8 mouse cellular contexts compared by ENCODE assay signal in genomic region chr6:65144621-65145205, GRCm38 (mm10). TPM values are rescaled to one million over a fixed set of nuclear protein-coding genes. Genes with fewer than 3 reads are reported as not detected.
A peak's percentile ranks its signal among the peaks of the same experiment; 100 is the strongest.
DNase-seq lines count a peak whose midpoint lies in the region; ATAC-seq lines count a peak whose summit lies in the region.

Gene Hpgds (minus strand): TSS chr6:65144908.

- no peak within 1 kb of the TSS for H3K4me3 ChIP-seq in heart, embryonic 11.5 days (ENCODE audit: low read depth, low read length)
- H3K4me3 ChIP-seq in brown adipose tissue, adult 24 weeks (ENCODE audit: insufficient read depth, low read depth, low read length): peak within 1 kb of the TSS; percentile 41
- H3K4me3 ChIP-seq in midbrain, embryonic 16.5 days (ENCODE audit: low read depth, low read length): no peak within 1 kb of the TSS

- no peaks in the 10 kb centered on the region for H3K36me3 ChIP-seq in heart, embryonic 11.5 days (ENCODE audit: control insufficient read depth, insufficient read depth, low read length)
- H3K36me3 ChIP-seq in midbrain, embryonic 16.5 days (ENCODE audit: control insufficient read depth, insufficient read depth, low read length): no peaks in the 10 kb centered on the region

- peak; percentile 17 to 44 for DNase-seq in heart, adult 18-20 months
- peak; percentile 18 for DNase-seq in kidney, postnatal 10 days
- peak; percentile 23 to 34 for DNase-seq in thymus, postnatal 10 days (ENCODE audit: low spot score in 2 of 2)
- no peak for DNase-seq in gastrocnemius, adult 8-10 months (ENCODE audit: low spot score in 2 of 2)
- DNase-seq in layer of hippocampus, postnatal 25 days (ENCODE audit: extremely low spot score in 1 of 2, low spot score in 1 of 2): no peak

- no peak for ATAC-seq in heart, embryonic 11.5 days (replicated peaks; ENCODE audit: insufficient number of reproducible peaks, low FRiP score, low TSS enrichment)
- ATAC-seq in midbrain, embryonic 16.5 days: peak; percentile 54

- H3K27me3 ChIP-seq in heart, embryonic 11.5 days (ENCODE audit: control insufficient read depth, insufficient read depth, low read length): no peaks in the 10 kb centered on the region
- H3K27me3 ChIP-seq in midbrain, embryonic 16.5 days (ENCODE audit: control insufficient read depth, insufficient read depth, low read depth, low read length): no peaks in the 10 kb centered on the region

- H3K27ac ChIP-seq in heart, embryonic 11.5 days (ENCODE audit: low read depth, low read length): no peak within 1 kb of the TSS
- peak within 1 kb of the TSS; percentile 70 for H3K27ac ChIP-seq in brown adipose tissue, adult 24 weeks (replicated peaks; ENCODE audit: low read depth, low read length)
- H3K27ac ChIP-seq in midbrain, embryonic 16.5 days (ENCODE audit: low read length): no peak within 1 kb of the TSS

- H3K4me1 ChIP-seq in heart, embryonic 11.5 days (ENCODE audit: control insufficient read depth, insufficient read depth, low read length): no peaks in the 10 kb centered on the region
- no peaks in the 10 kb centered on the region for H3K4me1 ChIP-seq in brown adipose tissue, adult 24 weeks (ENCODE audit: control insufficient read depth, insufficient read depth, insufficient read length, low read length)
- H3K4me1 ChIP-seq in midbrain, embryonic 16.5 days (ENCODE audit: control insufficient read depth, insufficient read depth, low read length): peaks cover 7% of the 10 kb centered on the region; the same call in 1 of the 2 replicates

- no peaks in the 10 kb centered on the region for H3K9me3 ChIP-seq in heart, embryonic 11.5 days (replicated peaks; ENCODE audit: control insufficient read depth, low read length)
- H3K9me3 ChIP-seq in midbrain, embryonic 16.5 days (replicated peaks; ENCODE audit: control insufficient read depth, low read length, poor library complexity, severe bottlenecking): no peaks in the 10 kb centered on the region

- WGBS in heart, embryonic 11.5 days (ENCODE audit: insufficient replicate concordance): 66% methylated on average over 16 of the region's 16 CpGs
- WGBS in midbrain, embryonic 16.5 days: 23% methylated on average over 16 of the region's 16 CpGs

- H3K4me2 ChIP-seq in heart, embryonic 11.5 days: no peak within 1 kb of the TSS
- H3K4me2 ChIP-seq in midbrain, embryonic 16.5 days (ENCODE audit: low read length): peak within 1 kb of the TSS; percentile 36

- H3K9ac ChIP-seq in heart, embryonic 11.5 days (ENCODE audit: low read depth, low read length): no peak within 1 kb of the TSS
- no peak within 1 kb of the TSS for H3K9ac ChIP-seq in midbrain, embryonic 16.5 days (ENCODE audit: low read depth, low read length)

RNA-seq across cellular contexts. Expression of gene Hpgds, which starts in this region (rescaled TPM):
- 1 to 10 TPM in 1 of 2 experiments, under 1 TPM in 1; 0.60 to 1.3 TPM for total RNA-seq in heart, adult 18-20 months (2021)
- 1.1 and 1.3 TPM in 2 replicates for polyA plus RNA-seq in heart, embryonic 11.5 days (2014; fragmentation: Nextera tagmentation; extraction: Ambion mirVana)
- polyA plus RNA-seq in brown adipose tissue, adult 24 weeks (2012; ENCODE audit: insufficient read depth, insufficient read length, missing spikeins): 1.3 and 2.0 TPM in 2 replicates
- polyA plus RNA-seq in midbrain, embryonic 16.5 days (2015; fragmentation: Nextera tagmentation; extraction: Ambion mirVana): 3.2 and 3.7 TPM in 2 replicates
- total RNA-seq in gastrocnemius, adult 8-10 months (2022): 1 to 10 TPM in 1 of 4 experiments, under 1 TPM in 3; 0.07 to 1.3 (median 0.47) TPM
- total RNA-seq in layer of hippocampus, postnatal 25 days (2021): 1 to 10 TPM; 3.3 to 5.3 TPM

Comparison
In these comparisons a context has a peak if more than half of its experiments do, and no peak if none do; other contexts are left out.
1. DNase-seq: peak in heart, adult 18-20 months (2 of 2), kidney, postnatal 10 days (single experiment) and thymus, postnatal 10 days (2 of 2); none in gastrocnemius, adult 8-10 months (0 of 2) and layer of hippocampus, postnatal 25 days (0 of 2).